Mouse (Mus musculus) small intestine, adult 2 months (tissue): ENCODE results near the gene Krtap4-1.

Source experiments
- CTCF ChIP-seq: fragments of 200-500 bp; IDR thresholded peaks from 2 replicates; pipeline ENCODE4 v1.5.1; 2012; ENCODE audit warnings: low read depth, mild to moderate bottlenecking, control low read depth, inconsistent platforms, low read length, moderate library complexity, mixed read lengths; ENCODE audit not compliant: insufficient replicate concordance, insufficient read length; ENCODE audit errors: extremely low read depth
- POLR2A ChIP-seq: fragments of 200-500 bp; IDR thresholded peaks from 2 replicates; pipeline ENCODE4 v1.6.1; 2012; ENCODE audit warnings: low read depth, mild to moderate bottlenecking, control low read depth, inconsistent platforms, low read length, moderate library complexity

GRCm38 (mm10) chr11:99640926-99641325 is 12.9 kb upstream of the Krtap4-1 start:
- no peak for TF ChIP-seq CTCF
- TF ChIP-seq POLR2A: no peak
